ENCODE assay signal across 8 mouse cellular contexts in the genomic region with DNA sequence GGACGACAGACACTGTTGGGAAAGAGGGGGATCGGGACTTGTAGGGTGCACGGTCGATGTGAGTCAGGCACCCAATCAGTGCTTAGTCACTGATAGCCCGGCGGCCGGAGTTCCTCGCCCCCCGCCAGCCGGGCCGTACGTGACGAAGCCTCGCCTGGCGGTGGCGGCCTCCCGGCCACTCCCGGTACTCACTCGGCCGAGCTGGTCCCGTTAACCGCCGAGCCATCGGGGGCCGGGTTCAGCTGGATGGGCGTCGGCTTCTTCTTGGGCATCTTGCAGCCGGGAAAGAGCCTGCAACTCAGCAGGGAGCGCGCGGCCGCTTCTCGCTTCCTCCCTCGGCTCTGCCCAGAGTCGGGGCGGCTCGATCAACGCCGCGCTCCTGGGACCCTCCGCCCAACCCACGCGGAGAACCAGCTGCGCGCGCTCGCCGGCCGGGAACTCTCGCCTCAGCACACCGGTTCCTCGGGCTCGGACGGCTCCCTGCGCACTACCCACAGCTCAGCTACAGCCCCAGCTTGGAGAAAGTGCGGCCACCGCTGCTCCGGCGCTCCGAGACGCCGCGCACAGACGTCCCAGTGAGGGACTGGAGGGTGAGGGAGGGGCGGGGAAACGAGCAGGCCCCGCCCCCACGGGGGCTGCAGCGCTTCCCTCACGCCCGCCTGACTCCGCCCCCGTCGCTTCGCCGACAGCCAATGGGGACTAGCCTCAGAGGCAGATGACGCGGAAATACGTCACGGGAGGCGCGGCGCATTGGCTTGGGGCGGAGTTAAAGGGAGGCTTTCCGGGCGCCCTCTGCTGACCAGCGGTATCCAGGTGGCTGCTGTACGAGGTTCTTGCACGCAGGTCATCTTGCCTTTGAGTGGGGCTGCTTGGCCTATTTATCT. TPM values are rescaled to one million over a fixed set of nuclear protein-coding genes. Genes with fewer than 3 reads are reported as not detected.
DNase-seq lines count a peak whose midpoint lies in the region; ATAC-seq lines count a peak whose summit lies in the region.

A gene (minus strand): TSS at position 611 of the 884 bp plus-strand sequence.

- no peaks in the 10 kb centered on the region for H3K9me3 ChIP-seq in hindbrain, embryonic 11.5 days (ENCODE audit: control insufficient read depth, low read length)

- under 1% methylated on average over 83 of the region's 89 CpGs for WGBS in hindbrain, embryonic 11.5 days

- peak within 1 kb of the TSS; percentile 69 for H3K4me2 ChIP-seq in hindbrain, embryonic 11.5 days (replicated peaks; ENCODE audit: low read depth, low read length)

- no peaks in the 10 kb centered on the region for H3K27me3 ChIP-seq in hindbrain, embryonic 11.5 days (ENCODE audit: control insufficient read depth, insufficient read depth, low read length)

- peak; percentile 100 for DNase-seq in Muller cell, postnatal 12 days (ENCODE audit: inconsistent ontology term)
- peak; percentile 100 for DNase-seq in cerebellum, adult 9-11 months
- DNase-seq in frontal cortex, adult 2 months (ENCODE audit: extremely low spot score in 1 of 2, low spot score in 1 of 2): peak; percentile 98 to 100
- DNase-seq in hindbrain, embryonic 11.5 days (ENCODE audit: low spot score): peak; percentile 100
- DNase-seq in layer of hippocampus, postnatal 10 days (ENCODE audit: low spot score in 2 of 2): peak; percentile 100
- peak; percentile 100 for DNase-seq in lung, postnatal 10 days
- peak; percentile 100 for DNase-seq in ovary, postnatal 36 days (ENCODE audit: low spot score)
- peak; percentile 100 for DNase-seq in thymus, postnatal 25 days

- H3K27ac ChIP-seq in hindbrain, embryonic 11.5 days (ENCODE audit: low read depth, low read length): peak within 1 kb of the TSS; percentile 84

- peak; percentile 97 for ATAC-seq in hindbrain, embryonic 11.5 days (ENCODE audit: low FRiP score)

- H3K4me3 ChIP-seq in hindbrain, embryonic 11.5 days (ENCODE audit: low read depth, low read length): peak within 1 kb of the TSS; percentile 77

- peak within 1 kb of the TSS; percentile 89 for H3K9ac ChIP-seq in hindbrain, embryonic 11.5 days (ENCODE audit: low read depth, low read length)

- no peaks in the 10 kb centered on the region for H3K36me3 ChIP-seq in hindbrain, embryonic 11.5 days (ENCODE audit: control insufficient read depth, insufficient read depth, low read length)

- no peaks in the 10 kb centered on the region; the same call in 1 of the 2 replicates for H3K4me1 ChIP-seq in hindbrain, embryonic 11.5 days (replicated peaks; ENCODE audit: control insufficient read depth, insufficient read depth, low read length)

RNA-seq across cellular contexts. Expression of the gene that starts here (rescaled TPM):
- 261 and 265 TPM in 2 replicates for polyA plus RNA-seq in frontal cortex, adult 2 months (2012; rRNA removed)
- 71.8 and 79.1 TPM in 2 replicates for polyA plus RNA-seq in hindbrain, embryonic 11.5 days (2014; fragmentation: Nextera tagmentation; extraction: Ambion mirVana)
- 100 to 1,000 TPM; 126 to 129 TPM for total RNA-seq in layer of hippocampus, postnatal 10 days (2021)

Comparison
In these comparisons a context has a peak if more than half of its experiments do, and no peak if none do; other contexts are left out.
1. Peak in every context shown above with its lines: DNase-seq, ATAC-seq, H3K4me3 ChIP-seq and H3K27ac ChIP-seq.